Mouse (Mus musculus): ENCODE results near the gene Clint1. TPM values are rescaled to one million over a fixed set of nuclear protein-coding genes. Genes with fewer than 3 reads are reported as not detected.

Clint1 gene
- polyA plus RNA-seq, 1 experiment from 2014 or later: 100 TPM

GRCm38 (mm10) chr11:45937478-45937877 lies 85.6 kb downstream of the Clint1 start:
- Histone ChIP-seq H3K4me2 (replicated peaks) (no peak overlapping the region), H3K9me3 (no peaks in the 10 kb centered on the region), H3K4me1 (no peaks in the 10 kb centered on the region), H3K36me3 (peaks cover 37% of the 10 kb centered on the region), H3K9ac (no peak overlapping the region), H3K27me3 (no peaks in the 10 kb centered on the region), H3K27ac (no peak overlapping the region), H3K4me3 (no peak overlapping the region)
- 98% methylated on average over 8 of the region's 8 CpGs for WGBS
- no peak for ATAC-seq (ENCODE audit: insufficient number of reproducible peaks, insufficient read depth, low FRiP score, low TSS enrichment)

DNA sequence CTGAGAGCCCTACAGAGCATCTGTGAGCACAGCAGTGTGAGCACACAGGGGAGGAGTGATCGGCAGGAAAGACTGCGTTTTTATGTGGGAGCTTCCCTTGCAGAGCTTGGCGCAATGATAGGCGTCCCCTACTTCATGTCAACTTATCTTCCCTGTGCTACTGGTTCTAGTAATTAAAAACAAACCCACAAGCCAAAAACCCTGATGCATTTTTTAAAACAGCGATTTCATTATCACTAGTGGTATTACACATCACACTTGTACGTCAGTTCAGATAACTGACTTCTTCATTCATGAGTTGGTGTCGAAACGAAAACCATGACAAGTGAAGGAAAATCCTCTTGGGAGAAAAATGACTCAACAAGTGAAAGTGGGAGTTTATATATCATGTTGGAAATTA lies 87.1 kb downstream of the Clint1 start:
- Histone ChIP-seq H3K27me3 (no peaks in the 10 kb centered on the region), H3K36me3 (peaks cover 22% of the 10 kb centered on the region), H3K27ac (no peak overlapping the region), H3K9me3 (no peaks in the 10 kb centered on the region), H3K4me3 (no peak overlapping the region), H3K4me1 (peaks cover 10% of the 10 kb centered on the region), H3K9ac (no peak overlapping the region), H3K4me2 (replicated peaks) (no peak overlapping the region)
- ATAC-seq (ENCODE audit: insufficient number of reproducible peaks, insufficient read depth, low FRiP score, low TSS enrichment): no peak
- WGBS: 92% methylated on average over 8 of the region's 8 CpGs

- H3K9me3 ChIP-seq: no peaks in the 10 kb centered on the region
- peaks cover 11% of the 10 kb centered on the region for H3K4me1 ChIP-seq
- ATAC-seq (ENCODE audit: insufficient number of reproducible peaks, insufficient read depth, low FRiP score, low TSS enrichment): no peak
- 90% methylated on average over 7 of the region's 7 CpGs for WGBS
- H3K4me3 ChIP-seq: no peak overlapping the region
- H3K4me2 ChIP-seq (replicated peaks): no peak overlapping the region
- H3K27ac ChIP-seq: no peak overlapping the region
- H3K27me3 ChIP-seq: no peaks in the 10 kb centered on the region
- H3K9ac ChIP-seq: no peak overlapping the region
- peaks cover 4% of the 10 kb centered on the region for H3K36me3 ChIP-seq
These were observed 90.4 kb downstream of the Clint1 start for GRCm38 (mm10) chr11:45942281-45942680.

GRCm38 (mm10) chr11:45943108-45943705 lies 91.4 kb downstream of the Clint1 start:
- H3K36me3 ChIP-seq: no peaks in the 10 kb centered on the region
- ATAC-seq (ENCODE audit: insufficient number of reproducible peaks, insufficient read depth, low FRiP score, low TSS enrichment): no peak
- WGBS: 71% methylated on average over 7 of the region's 7 CpGs

GRCm38 (mm10) chr11:45943891-45944642 lies 92.2 kb downstream of the Clint1 start:
- 0 out of 2 replicates have a peak overlapping the region, but pooled peaks have one; percentile 36 for H3K27ac ChIP-seq
- under 1% methylated on average over 49 of the region's 49 CpGs for WGBS
- H3K27me3 ChIP-seq: no peaks in the 10 kb centered on the region
- H3K4me1 ChIP-seq: peaks cover 11% of the 10 kb centered on the region
- ATAC-seq (ENCODE audit: insufficient number of reproducible peaks, insufficient read depth, low FRiP score, low TSS enrichment): peak; percentile 64
- peak overlapping the region; percentile 84 for H3K9ac ChIP-seq
- peak overlapping the region; percentile 93 for H3K4me2 ChIP-seq (replicated peaks)
- H3K4me3 ChIP-seq: peak overlapping the region; percentile 86
- H3K9me3 ChIP-seq: no peaks in the 10 kb centered on the region
- H3K36me3 ChIP-seq: no peaks in the 10 kb centered on the region

More at GRCm38 (mm10) chr11:45943108-45943705, 91.4 kb downstream of the Clint1 start:
- peaks cover 11% of the 10 kb centered on the region for H3K4me1 ChIP-seq
- H3K9me3 ChIP-seq: no peaks in the 10 kb centered on the region
- H3K27ac ChIP-seq: no peak overlapping the region
- H3K9ac ChIP-seq: peak overlapping the region; percentile 84; the same call in 1 of the 2 replicates
- H3K4me2 ChIP-seq (replicated peaks): peak overlapping the region; percentile 93
- peak overlapping the region; percentile 86 for H3K4me3 ChIP-seq
- H3K27me3 ChIP-seq: no peaks in the 10 kb centered on the region

DNA sequence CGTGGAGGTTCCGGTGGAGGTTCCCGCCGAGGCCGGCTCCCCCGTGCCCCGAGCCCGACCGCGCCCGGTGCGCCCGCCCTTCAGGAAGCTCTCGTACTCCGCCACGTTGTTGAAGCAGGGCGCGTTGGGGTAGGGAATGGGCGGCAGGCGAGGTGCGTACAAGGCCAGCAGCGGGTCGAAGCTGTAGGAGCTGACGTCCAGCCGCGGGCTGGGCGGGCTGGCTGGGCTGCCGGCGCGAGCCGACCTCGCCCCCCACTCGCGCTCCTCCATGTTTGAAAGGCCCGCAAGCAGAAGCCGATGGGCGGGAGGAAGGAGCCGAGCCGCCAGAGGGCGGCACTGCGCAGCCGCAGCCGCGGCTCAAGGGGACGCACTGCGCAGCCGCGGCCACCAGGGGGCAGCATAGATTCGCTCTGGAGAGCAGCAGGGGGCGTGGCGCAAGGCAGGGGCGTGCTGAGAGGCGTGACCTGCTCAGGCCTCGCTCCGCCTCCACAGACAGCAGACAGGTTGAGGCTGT lies 92.8 kb downstream of the Clint1 start, which contains the start of gene Lsm11:
TSS of gene Lsm11 (minus strand) at position 293 of the 514 bp plus-strand sequence.
- Histone ChIP-seq H3K4me1 (peaks cover 11% of the 10 kb centered on the region), H3K9ac (peak within 1 kb of the TSS; percentile 84), H3K27ac (0 out of 2 replicates have a peak within 1 kb of the TSS, but pooled peaks have one; percentile 36), H3K36me3 (peaks cover 3% of the 10 kb centered on the region), H3K4me3 (peak within 1 kb of the TSS; percentile 86), H3K27me3 (no peaks in the 10 kb centered on the region), H3K4me2 (replicated peaks) (peak within 1 kb of the TSS; percentile 93), H3K9me3 (no peaks in the 10 kb centered on the region)
- WGBS: 1% methylated on average over 55 of the region's 55 CpGs
- peak; percentile 76 for ATAC-seq (ENCODE audit: insufficient number of reproducible peaks, insufficient read depth, low FRiP score, low TSS enrichment)

DNA sequence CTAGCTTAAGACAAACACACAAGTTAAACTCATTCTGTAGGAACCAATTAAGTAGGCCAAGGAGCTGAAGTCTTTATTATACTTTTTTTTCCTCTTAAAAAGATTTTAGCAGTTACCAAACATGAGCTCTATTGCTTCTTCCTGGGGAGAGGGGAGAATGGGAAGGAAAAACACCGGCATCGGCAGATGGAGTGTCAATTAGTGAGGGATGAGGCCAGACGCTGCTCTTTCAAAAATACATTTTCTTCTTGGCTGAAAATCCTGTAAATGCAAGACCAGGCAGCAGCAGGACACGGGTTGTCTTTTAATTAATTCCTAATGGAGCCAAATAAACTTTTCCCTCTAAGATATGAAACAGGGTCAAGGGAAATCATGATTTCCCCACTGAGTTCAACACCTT lies 94.9 kb downstream of the Clint1 start:
- Histone ChIP-seq H3K4me1 (peaks cover 11% of the 10 kb centered on the region), H3K4me2 (replicated peaks) (no peak overlapping the region), H3K9me3 (no peaks in the 10 kb centered on the region), H3K36me3 (peaks cover 10% of the 10 kb centered on the region), H3K27me3 (no peaks in the 10 kb centered on the region), H3K27ac (no peak overlapping the region), H3K4me3 (no peak overlapping the region), H3K9ac (no peak overlapping the region)
- WGBS: 83% methylated on average over 4 of the region's 4 CpGs
- ATAC-seq (ENCODE audit: insufficient number of reproducible peaks, insufficient read depth, low FRiP score, low TSS enrichment): no peak

DNA sequence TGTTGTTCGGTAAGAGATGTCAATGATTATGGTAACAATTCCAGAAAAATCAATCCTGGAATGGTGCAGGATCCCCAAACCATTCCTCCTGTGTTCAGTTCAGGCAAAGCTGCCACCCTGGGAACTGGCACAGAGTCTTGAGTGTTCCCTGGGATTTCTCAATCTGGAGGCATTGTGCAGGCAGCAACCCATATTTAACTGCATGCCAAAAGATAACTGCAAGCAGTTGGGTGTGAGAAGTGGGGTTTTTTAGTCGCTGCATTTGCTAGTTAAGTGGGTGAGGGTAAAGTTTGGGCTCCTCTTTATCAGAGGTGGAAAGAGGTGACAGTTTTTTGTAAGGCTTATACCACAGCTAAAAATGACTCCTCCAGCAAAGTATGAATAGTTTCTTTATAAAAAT lies 95.6 kb downstream of the Clint1 start:
- ATAC-seq (ENCODE audit: insufficient number of reproducible peaks, insufficient read depth, low FRiP score, low TSS enrichment): no peak
- Histone ChIP-seq H3K27ac (no peak overlapping the region), H3K4me3 (no peak overlapping the region), H3K9ac (no peak overlapping the region), H3K27me3 (no peaks in the 10 kb centered on the region), H3K36me3 (peaks cover 10% of the 10 kb centered on the region), H3K4me2 (replicated peaks) (no peak overlapping the region), H3K9me3 (no peaks in the 10 kb centered on the region), H3K4me1 (peaks cover 11% of the 10 kb centered on the region)
- 78% methylated on average over 2 of the region's 2 CpGs for WGBS

GRCm38 (mm10) chr11:45955127-45955627 lies 103.3 kb downstream of the Clint1 start, which contains the start of gene Thg1l:
Gene Thg1l (minus strand): TSS chr11:45955494.
- Histone ChIP-seq H3K4me3 (peak within 1 kb of the TSS; percentile 52), H3K27ac (no peak within 1 kb of the TSS), H3K9ac (no peak within 1 kb of the TSS), H3K4me1 (no peaks in the 10 kb centered on the region), H3K4me2 (replicated peaks) (peak within 1 kb of the TSS; percentile 63), H3K27me3 (no peaks in the 10 kb centered on the region), H3K9me3 (no peaks in the 10 kb centered on the region), H3K36me3 (peaks cover 3% of the 10 kb centered on the region; the same call in 1 of the 2 replicates)
- WGBS: under 1% methylated on average over 32 of the region's 32 CpGs
- ATAC-seq (ENCODE audit: insufficient number of reproducible peaks, insufficient read depth, low FRiP score, low TSS enrichment): peak; percentile 97

- Histone ChIP-seq H3K9ac (no peak overlapping the region), H3K27me3 (no peaks in the 10 kb centered on the region), H3K4me1 (no peaks in the 10 kb centered on the region), H3K27ac (no peak overlapping the region), H3K9me3 (no peaks in the 10 kb centered on the region), H3K4me2 (replicated peaks) (no peak overlapping the region), H3K36me3 (no peaks in the 10 kb centered on the region), H3K4me3 (no peak overlapping the region)
- no peak for ATAC-seq (ENCODE audit: insufficient number of reproducible peaks, insufficient read depth, low FRiP score, low TSS enrichment)
- WGBS: 76% methylated on average over 3 of the region's 3 CpGs
These were observed 107.7 kb downstream of the Clint1 start for GRCm38 (mm10) chr11:45959598-45959997.

GRCm38 (mm10) chr11:45960003-45960402 lies 108.2 kb downstream of the Clint1 start:
- H3K9ac ChIP-seq: no peak overlapping the region
- H3K4me1 ChIP-seq: no peaks in the 10 kb centered on the region
- H3K9me3 ChIP-seq: no peaks in the 10 kb centered on the region
- 83% methylated on average over 5 of the region's 5 CpGs for WGBS
- ATAC-seq (ENCODE audit: insufficient number of reproducible peaks, insufficient read depth, low FRiP score, low TSS enrichment): no peak
- no peaks in the 10 kb centered on the region for H3K27me3 ChIP-seq
- H3K27ac ChIP-seq: no peak overlapping the region
- H3K4me2 ChIP-seq (replicated peaks): no peak overlapping the region
- no peak overlapping the region for H3K4me3 ChIP-seq
- no peaks in the 10 kb centered on the region for H3K36me3 ChIP-seq

Measured in embryonic facial prominence, embryonic 12.5 days (tissue).